Mouse (Mus musculus): ENCODE data around the gene Zscan2. TPM values are rescaled to one million over a fixed set of nuclear protein-coding genes. Genes with fewer than 3 reads are reported as not detected.
A peak's percentile ranks its signal among the peaks of the same experiment; 100 is the strongest.

Zscan2 gene
- polyA plus RNA-seq, 1 experiment from 2014 or later: 4.5 TPM

DNA sequence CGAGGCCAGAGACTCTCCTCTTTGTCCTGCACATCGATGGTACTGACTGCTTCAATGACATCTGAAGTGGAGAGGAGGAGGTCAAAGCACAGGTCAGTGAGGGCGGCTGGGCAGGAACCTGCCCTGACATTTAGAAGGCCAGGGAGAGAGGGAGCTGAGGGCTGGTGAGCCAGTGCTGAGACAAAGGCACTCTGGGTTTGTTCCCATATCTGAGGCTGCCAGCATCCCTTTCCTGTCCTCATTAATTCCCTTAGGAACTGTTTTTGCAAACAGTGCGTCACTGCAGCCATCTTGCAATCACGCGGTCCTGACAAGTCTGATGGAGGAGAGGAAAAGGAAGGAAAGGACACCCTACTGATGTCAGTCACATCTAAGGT is 33.0 kb downstream of the Zscan2 start:
- peaks cover 13% of the 10 kb centered on the region for H3K4me1 ChIP-seq
- no peak overlapping the region for H3K27ac ChIP-seq
- H3K9ac ChIP-seq: no peak overlapping the region
- no peaks in the 10 kb centered on the region for H3K27me3 ChIP-seq
- WGBS: 80% methylated on average over 6 of the region's 6 CpGs
- H3K4me3 ChIP-seq: no peak overlapping the region
- H3K4me2 ChIP-seq (replicated peaks): no peak overlapping the region
- no peaks in the 10 kb centered on the region for H3K9me3 ChIP-seq
- no peak for ATAC-seq (ENCODE audit: low FRiP score, low read depth)
- H3K36me3 ChIP-seq: peaks cover 73% of the 10 kb centered on the region

DNA sequence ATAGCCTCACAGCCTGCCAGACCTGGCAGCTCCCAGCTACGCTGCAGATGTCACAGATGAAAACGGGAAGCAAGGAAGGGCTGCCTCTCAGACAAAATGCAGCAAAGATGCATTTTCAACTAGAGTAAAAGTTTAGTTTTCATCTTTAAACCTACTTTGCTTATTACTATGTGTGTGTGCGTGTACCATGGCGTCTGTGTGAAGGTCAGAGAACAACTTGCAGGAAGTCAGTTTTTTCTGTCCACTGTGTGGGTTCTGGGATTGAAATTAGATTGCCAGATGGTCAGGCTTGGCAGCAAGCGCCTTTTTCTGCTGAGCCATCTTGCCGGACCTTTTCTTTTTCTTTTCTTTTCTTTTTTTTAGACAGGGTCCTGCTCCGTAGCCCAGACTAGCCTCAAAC is 33.5 kb downstream of the Zscan2 start:
- WGBS: 86% methylated on average over 7 of the region's 7 CpGs

DNA sequence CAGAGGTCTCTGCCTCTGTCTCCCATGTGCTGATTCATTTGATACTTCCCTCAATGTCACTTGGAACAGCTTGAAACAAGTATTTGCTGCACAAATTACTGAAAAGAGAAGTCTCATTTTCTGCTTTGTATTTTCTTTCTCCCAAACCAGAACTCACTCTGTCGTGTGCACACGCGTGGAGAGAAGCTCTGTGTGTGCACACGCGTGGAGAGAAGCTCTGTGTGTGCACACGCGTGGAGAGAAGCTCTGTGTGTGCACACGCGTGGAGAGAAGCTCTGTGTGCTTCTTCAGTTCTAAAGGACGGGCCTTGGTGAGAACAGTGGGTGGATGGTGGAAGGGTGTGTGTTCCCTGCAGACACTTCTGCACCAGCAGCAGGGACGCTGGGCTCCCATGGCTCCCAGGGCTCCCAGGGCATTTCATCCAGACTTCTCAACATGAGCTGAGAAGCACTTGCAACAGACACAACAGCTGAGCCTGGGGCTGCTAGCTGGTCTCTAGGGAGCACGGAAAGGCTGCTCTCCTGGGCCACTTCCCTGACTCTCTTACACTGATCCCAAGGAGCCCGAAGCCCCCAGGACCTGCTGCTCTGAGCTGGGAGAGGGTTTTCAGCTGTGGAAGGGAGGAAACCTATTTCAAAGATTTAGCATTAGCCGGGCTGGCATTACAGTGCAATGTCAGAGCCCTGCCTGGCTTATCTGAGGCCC is 34.2 kb downstream of the Zscan2 start:
- Histone ChIP-seq H3K27me3 (no peaks in the 10 kb centered on the region), H3K36me3 (peaks cover 73% of the 10 kb centered on the region), H3K9me3 (no peaks in the 10 kb centered on the region), H3K9ac (no peak overlapping the region; the same call in 1 of the 2 replicates), H3K4me2 (replicated peaks) (no peak overlapping the region), H3K4me3 (no peak overlapping the region), H3K4me1 (peaks cover 4% of the 10 kb centered on the region; the same call in 1 of the 2 replicates), H3K27ac (no peak overlapping the region)
- ATAC-seq (ENCODE audit: low FRiP score, low read depth): no peak
- 93% methylated on average over 14 of the region's 14 CpGs for WGBS

More for the DNA sequence above, 33.5 kb downstream of the Zscan2 start:
- Histone ChIP-seq H3K4me2 (replicated peaks) (no peak overlapping the region), H3K27ac (no peak overlapping the region), H3K27me3 (no peaks in the 10 kb centered on the region), H3K4me1 (peaks cover 8% of the 10 kb centered on the region), H3K4me3 (no peak overlapping the region), H3K9me3 (no peaks in the 10 kb centered on the region), H3K36me3 (peaks cover 73% of the 10 kb centered on the region), H3K9ac (no peak overlapping the region)
- ATAC-seq (ENCODE audit: low FRiP score, low read depth): no peak

DNA sequence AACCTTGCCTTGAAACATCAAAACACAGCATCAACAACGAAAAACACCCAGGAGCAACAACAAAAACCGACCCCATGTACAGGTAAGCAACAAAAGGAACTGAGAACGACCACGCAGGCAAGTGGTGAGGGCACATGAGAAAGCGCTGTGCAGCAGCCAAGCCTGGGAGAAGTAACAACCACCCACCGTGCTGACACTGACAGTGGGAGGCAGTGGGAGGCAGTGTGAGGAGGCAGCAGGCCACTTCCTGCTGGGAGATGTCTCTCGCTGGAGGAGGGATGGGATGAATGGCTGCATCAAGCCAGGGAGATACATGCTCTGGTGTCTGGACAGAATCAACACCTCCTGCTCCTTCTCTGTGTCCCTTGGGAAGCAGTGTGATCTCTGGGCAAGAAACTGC is 36.4 kb downstream of the Zscan2 start:
- H3K9ac ChIP-seq: no peak overlapping the region
- peaks cover 17% of the 10 kb centered on the region for H3K4me1 ChIP-seq
- H3K36me3 ChIP-seq: peaks cover 57% of the 10 kb centered on the region
- no peaks in the 10 kb centered on the region for H3K9me3 ChIP-seq
- 91% methylated on average over 7 of the region's 7 CpGs for whole genome bisulfite sequencing
- no peaks in the 10 kb centered on the region for H3K27me3 ChIP-seq
- no peak for ATAC-seq (ENCODE audit: low FRiP score, low read depth)
- H3K27ac ChIP-seq: no peak overlapping the region
- H3K4me2 ChIP-seq (replicated peaks): no peak overlapping the region
- H3K4me3 ChIP-seq: no peak overlapping the region

DNA sequence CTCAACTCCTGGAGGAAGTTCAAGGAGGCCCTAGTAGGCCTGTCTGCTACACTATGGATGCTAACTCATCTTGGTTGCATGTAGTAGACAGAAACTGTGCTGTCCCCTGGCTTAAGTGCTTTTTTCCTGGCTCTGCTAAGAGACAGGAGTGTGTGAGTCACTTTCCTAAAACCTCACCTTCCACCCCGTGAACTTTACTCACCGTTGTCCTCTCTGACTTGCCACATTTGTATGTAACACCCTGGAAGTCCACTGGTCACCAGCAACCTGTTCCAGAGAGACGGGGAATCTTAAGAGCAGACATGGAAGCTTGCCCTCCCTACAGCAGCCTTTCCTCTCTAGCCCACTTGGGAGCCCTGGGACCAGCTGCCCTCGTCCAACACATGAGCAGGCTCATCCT is 37.0 kb downstream of the Zscan2 start:
- ATAC-seq (ENCODE audit: low FRiP score, low read depth): no peak
- Histone ChIP-seq H3K4me2 (replicated peaks) (no peak overlapping the region), H3K27me3 (no peaks in the 10 kb centered on the region), H3K36me3 (peaks cover 51% of the 10 kb centered on the region), H3K4me3 (no peak overlapping the region), H3K27ac (no peak overlapping the region), H3K9ac (no peak overlapping the region), H3K4me1 (peaks cover 19% of the 10 kb centered on the region), H3K9me3 (no peaks in the 10 kb centered on the region)
- whole genome bisulfite sequencing: 87% methylated on average over 4 of the region's 4 CpGs

DNA sequence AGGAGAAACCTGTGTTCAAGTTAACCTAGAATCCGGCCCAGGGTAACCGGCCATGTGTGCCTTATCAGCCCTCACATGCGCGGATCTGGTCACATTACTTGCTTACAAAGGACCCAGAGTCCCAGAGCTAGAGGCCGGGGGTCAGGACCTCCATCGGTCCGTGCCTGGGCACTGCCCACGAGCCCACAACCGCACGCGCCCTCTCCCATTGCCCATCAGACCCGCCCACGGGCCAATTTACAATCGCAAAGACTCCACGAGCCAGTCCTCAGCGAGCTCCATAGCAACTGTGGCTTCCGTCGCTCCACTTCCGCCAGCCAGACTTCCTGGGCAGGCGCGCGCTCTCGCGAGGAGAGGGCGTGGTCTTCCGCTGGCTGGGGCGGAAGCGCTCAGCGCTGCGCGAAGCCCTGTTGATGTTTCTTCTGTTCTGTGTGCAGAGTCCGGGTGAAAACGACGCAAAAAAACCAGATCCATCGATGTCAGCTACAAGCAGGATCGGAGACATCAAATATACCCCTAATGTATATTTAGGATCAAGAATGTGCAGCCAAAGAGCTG is 40.3 kb downstream of the Zscan2 start, which contains the start of gene Wdr73:
TSS of gene Wdr73 (minus strand) at position 326 of the 558 bp plus-strand sequence.
- H3K4me1 ChIP-seq: peaks cover 32% of the 10 kb centered on the region
- peak within 1 kb of the TSS; percentile 56 for H3K27ac ChIP-seq
- H3K9ac ChIP-seq: peak within 1 kb of the TSS; percentile 75
- H3K4me2 ChIP-seq (replicated peaks): peak within 1 kb of the TSS; percentile 94
- H3K36me3 ChIP-seq: peaks cover 31% of the 10 kb centered on the region
- H3K27me3 ChIP-seq: no peaks in the 10 kb centered on the region
- H3K9me3 ChIP-seq: no peaks in the 10 kb centered on the region
- peak; percentile 93 for ATAC-seq (ENCODE audit: low FRiP score, low read depth)
- H3K4me3 ChIP-seq: peak within 1 kb of the TSS; percentile 72
- WGBS: under 1% methylated on average over 36 of the region's 36 CpGs

DNA sequence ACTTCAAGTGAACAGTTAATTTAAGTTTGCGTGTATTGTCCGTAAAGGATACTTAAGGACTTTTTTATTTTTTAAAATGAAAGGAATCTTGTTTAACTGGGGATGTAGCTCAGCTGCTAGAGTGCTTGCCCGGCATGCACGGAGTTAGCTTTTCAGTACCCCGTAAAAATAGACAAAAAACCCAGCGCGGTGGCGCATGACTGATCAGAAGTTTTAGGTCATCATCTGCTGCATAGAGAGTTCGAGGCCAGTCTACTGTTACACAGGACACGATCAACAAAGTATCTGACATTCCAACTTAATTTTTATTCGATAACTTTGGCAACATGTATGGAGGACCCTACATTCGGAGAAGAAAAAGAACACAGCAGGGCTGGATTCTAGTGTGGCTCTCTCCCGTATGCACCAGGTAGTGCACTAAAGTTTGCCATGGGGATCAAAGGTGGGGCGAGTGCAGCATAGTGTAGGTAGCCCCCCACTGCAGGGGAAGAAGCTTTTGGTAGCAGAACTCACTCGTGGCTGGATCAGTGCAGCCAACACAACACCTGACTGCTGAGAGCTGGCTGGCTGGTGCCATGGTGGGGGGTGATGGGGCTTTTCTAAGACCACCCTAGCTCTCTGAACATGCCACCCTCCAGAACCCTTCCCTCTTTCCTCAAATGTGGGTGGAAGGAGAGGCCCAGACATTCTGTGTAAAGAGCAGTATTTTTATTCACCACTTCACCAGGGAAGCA is 41.0 kb downstream of the Zscan2 start:
- no peak for ATAC-seq (ENCODE audit: low FRiP score, low read depth)
- Histone ChIP-seq H3K9me3 (no peaks in the 10 kb centered on the region), H3K27me3 (no peaks in the 10 kb centered on the region), H3K4me3 (peak overlapping the region; percentile 72), H3K27ac (peak overlapping the region; percentile 56), H3K4me1 (peaks cover 32% of the 10 kb centered on the region), H3K9ac (peak overlapping the region; percentile 75), H3K36me3 (peaks cover 29% of the 10 kb centered on the region), H3K4me2 (replicated peaks) (peak overlapping the region; percentile 94)
- WGBS: 32% methylated on average over 15 of the region's 15 CpGs

DNA sequence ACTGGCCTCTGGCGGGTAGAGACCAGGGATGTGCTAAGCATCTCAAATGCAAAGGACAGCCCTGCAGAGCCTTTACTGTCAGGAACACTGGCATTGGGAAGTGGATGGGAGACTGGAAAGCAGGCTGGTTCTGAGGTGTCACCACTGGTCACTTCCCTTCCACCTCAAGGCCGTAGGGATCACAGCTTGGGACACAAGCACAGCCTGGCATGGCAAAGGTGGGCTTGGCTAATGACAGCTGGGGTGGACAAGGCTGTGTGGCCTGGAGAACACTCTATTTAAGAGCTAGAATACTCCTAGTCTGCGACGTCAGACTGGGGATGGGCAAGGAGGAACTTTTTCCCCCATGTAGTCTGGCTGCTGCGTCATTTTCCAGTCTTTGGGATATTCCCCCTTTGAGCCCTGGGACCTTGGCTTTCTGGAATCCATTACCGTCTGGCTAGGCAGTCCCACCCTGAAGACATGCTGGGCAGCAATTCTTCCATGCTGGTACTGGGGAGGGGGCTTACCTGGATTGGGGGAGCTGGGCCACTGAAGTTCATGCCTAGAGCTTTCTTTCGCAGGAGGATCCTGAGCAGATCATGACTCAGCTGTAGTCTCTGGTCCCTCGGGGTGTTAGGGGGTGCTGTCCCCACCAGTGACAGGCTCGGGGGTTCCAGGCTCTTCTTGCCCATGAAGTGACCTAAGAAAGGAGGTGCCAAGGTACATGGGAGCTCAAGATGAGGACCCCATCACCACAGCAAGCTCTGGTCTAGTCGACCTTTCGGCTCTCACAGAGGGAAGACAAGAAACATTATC is 43.1 kb downstream of the Zscan2 start:
- WGBS: 87% methylated on average over 11 of the region's 11 CpGs
- Histone ChIP-seq H3K4me3 (peak overlapping the region; percentile 51), H3K9ac (peak overlapping the region; percentile 73; the same call in 1 of the 2 replicates)

DNA sequence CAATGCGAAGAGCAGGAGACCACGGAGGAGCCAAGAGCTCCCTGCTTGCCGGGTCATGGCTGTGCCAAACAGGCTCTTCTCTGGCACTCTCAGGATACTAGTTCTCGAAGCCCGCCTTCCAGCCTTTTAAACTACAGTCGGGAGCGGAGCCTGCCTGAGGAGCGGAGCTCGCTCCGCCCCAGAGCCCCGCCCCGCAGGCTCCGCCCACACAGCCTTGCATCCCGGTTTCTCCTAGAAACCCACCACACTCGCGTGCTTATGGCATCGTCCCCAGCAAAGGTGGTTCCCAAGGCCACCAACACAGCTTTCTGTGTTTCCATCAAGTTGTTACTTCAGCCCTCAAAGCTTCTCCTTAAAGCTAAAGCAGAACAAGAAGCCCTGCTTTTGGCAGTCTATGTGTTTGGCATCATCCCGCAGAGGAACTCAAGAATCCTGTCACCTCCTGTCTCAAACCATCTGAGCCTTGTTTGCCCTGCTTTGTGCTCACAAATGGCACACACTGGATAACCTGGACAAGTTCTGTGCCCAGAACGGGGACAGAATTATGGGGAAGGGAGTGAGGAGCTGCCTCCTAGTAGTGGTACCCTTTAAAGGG is 44.3 kb downstream of the Zscan2 start, which contains the start of gene Nmb:
TSS of gene Nmb (minus strand) at position 156 of the 595 bp plus-strand sequence.
- 4% methylated on average over 19 of the region's 19 CpGs for WGBS
- Histone ChIP-seq H3K27ac (no peak within 1 kb of the TSS), H3K4me1 (peaks cover 27% of the 10 kb centered on the region), H3K9me3 (no peaks in the 10 kb centered on the region), H3K4me2 (replicated peaks) (peak within 1 kb of the TSS; percentile 91), H3K9ac (peak within 1 kb of the TSS; percentile 73), H3K4me3 (peak within 1 kb of the TSS; percentile 51), H3K36me3 (peaks cover 37% of the 10 kb centered on the region), H3K27me3 (no peaks in the 10 kb centered on the region)
- ATAC-seq (ENCODE audit: low FRiP score, low read depth): peak; percentile 70; the same call in 1 of the 2 replicates

More for the DNA sequence above, 43.1 kb downstream of the Zscan2 start:
- H3K9me3 ChIP-seq: no peaks in the 10 kb centered on the region
- no peak overlapping the region for H3K27ac ChIP-seq
- H3K4me1 ChIP-seq: peaks cover 32% of the 10 kb centered on the region
- H3K4me2 ChIP-seq (replicated peaks): peak overlapping the region; percentile 91
- no peaks in the 10 kb centered on the region for H3K27me3 ChIP-seq
- peaks cover 26% of the 10 kb centered on the region for H3K36me3 ChIP-seq
- no peak for ATAC-seq (ENCODE audit: low FRiP score, low read depth)

DNA sequence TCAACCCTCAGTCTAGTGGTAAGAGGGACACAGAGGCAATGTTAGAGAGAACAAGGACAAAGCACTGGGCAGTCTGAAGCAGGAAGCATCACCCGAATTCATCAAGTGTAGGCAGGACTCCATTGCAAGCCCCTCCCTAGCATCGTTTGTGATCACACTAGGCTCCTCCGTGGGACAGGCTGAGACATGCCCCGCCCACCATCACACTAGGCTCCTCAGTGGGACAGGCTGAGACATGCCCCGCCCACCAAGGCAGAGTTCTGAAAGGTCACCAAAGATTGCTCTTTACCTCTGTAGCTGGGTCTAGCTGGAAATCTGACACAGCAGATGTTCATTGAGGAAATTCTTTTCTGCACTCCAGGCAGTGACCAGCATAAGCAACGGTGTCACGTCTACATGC is 50.3 kb downstream of the Zscan2 start:
- Histone ChIP-seq H3K4me3 (no peak overlapping the region), H3K9ac (no peak overlapping the region), H3K27me3 (no peaks in the 10 kb centered on the region), H3K4me2 (replicated peaks) (no peak overlapping the region), H3K27ac (no peak overlapping the region), H3K36me3 (peaks cover 86% of the 10 kb centered on the region), H3K4me1 (no peaks in the 10 kb centered on the region), H3K9me3 (no peaks in the 10 kb centered on the region)
- 75% methylated on average over 7 of the region's 7 CpGs for WGBS
- no peak for ATAC-seq (ENCODE audit: low FRiP score, low read depth)

DNA sequence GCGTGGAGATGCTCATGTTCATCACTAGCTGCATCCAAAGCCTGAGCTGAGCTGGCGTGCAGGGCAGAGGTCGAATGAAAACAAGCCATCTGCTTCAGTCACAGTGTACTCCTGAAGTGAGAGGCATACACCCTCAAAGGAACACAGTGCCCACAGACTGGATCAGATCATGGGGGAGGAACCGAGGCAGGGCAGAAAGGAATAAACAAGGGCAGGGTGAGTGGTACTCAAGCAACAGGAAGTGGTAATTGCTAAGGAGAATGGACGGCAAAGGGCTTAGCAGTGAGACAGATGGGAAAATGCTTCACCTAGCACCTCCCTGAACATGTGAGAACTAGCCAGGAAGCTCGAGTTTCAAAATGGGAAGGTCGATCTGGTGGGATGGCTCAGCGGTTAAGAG is 51.8 kb downstream of the Zscan2 start:
- peaks cover 89% of the 10 kb centered on the region for H3K36me3 ChIP-seq
- H3K4me1 ChIP-seq: no peaks in the 10 kb centered on the region
- no peak for ATAC-seq (ENCODE audit: low FRiP score, low read depth)
- H3K9me3 ChIP-seq: no peaks in the 10 kb centered on the region
- WGBS: 76% methylated on average over 8 of the region's 8 CpGs
- no peak overlapping the region for H3K9ac ChIP-seq
- H3K4me3 ChIP-seq: no peak overlapping the region
- no peaks in the 10 kb centered on the region for H3K27me3 ChIP-seq
- no peak overlapping the region for H3K4me2 ChIP-seq (replicated peaks)
- H3K27ac ChIP-seq: no peak overlapping the region
